Mouse (Mus musculus) ES-Bruce4 (cell line): ENCODE data around the gene Os9.

Source experiments
- CTCF ChIP-seq: IDR thresholded peaks from one replicate; pipeline ENCODE4 v1.8.1; 2011; ENCODE audit warnings: low read depth, low read length
- EP300 ChIP-seq: IDR thresholded peaks from 2 replicates; pipeline ENCODE4 v1.6.1; 2011; ENCODE audit warnings: low read depth, low read length; ENCODE audit not compliant: insufficient read depth
- POLR2A ChIP-seq: IDR thresholded peaks from one replicate; pipeline ENCODE4 v1.8.1; 2011; ENCODE audit warnings: low read length; ENCODE audit not compliant: insufficient read depth

DNA sequence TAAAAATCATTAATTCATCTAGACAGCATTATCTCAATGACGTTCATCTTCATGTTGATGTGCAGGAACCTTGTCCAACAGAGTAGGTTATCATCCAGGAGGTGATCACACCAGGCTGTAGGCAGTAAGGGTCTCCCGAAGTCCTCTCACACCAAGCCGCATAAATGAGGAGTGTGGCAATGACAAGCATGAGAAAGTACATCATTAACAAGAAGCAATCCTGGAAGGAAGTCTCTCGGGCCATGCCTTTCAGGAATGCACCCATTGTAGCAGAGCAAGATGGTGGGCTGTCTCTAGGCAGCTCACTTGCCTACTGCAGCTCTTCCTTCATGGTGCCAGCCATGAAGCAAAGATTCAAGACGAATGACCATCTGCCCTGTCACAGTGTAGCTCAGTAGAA, 33.7 kb upstream of the Os9 start:
- TF ChIP-seq POLR2A, result no peak
- TF ChIP-seq CTCF, result no peak
- no peak for TF ChIP-seq EP300
